Mouse (Mus musculus): ENCODE measurements at regions not wholly inside any gene's neighbourhood (a gene's known extent, or its start where the extent isn't known, plus 50 kb on each side); places are given as distances from the start of the nearest gene placed in this dataset.

GRCm38 (mm10) chr1:98268853-98269252 is 152.1 kb upstream of the Slco6d1 start:
- Histone ChIP-seq H3K9ac (no peak overlapping the region), H3K4me1 (no peaks in the 10 kb centered on the region), H3K4me3 (no peak overlapping the region), H3K9me3 (replicated peaks) (no peaks in the 10 kb centered on the region), H3K27ac (no peak overlapping the region), H3K27me3 (replicated peaks) (no peaks in the 10 kb centered on the region), H3K36me3 (no peaks in the 10 kb centered on the region), H3K4me2 (no peak overlapping the region)
- ATAC-seq, result no peak
- 60% methylated on average over 2 of the region's 2 CpGs for WGBS (ENCODE audit: insufficient replicate concordance)

- WGBS (ENCODE audit: insufficient replicate concordance), result 31% methylated on average over 1 of the region's 1 CpGs
These were observed 150.7 kb upstream of the Slco6d1 start for GRCm38 (mm10) chr1:98270212-98270611.

GRCm38 (mm10) chr1:98273966-98274616 is 146.8 kb upstream of the Slco6d1 start:
- Histone ChIP-seq H3K9ac (no peak overlapping the region), H3K4me1 (no peaks in the 10 kb centered on the region), H3K27ac (no peak overlapping the region), H3K4me3 (no peak overlapping the region), H3K4me2 (no peak overlapping the region), H3K9me3 (replicated peaks) (no peaks in the 10 kb centered on the region), H3K36me3 (no peaks in the 10 kb centered on the region), H3K27me3 (replicated peaks) (no peaks in the 10 kb centered on the region)
- WGBS (ENCODE audit: insufficient replicate concordance), result 32% methylated on average over 6 of the region's 6 CpGs
- ATAC-seq, result no peak

More at GRCm38 (mm10) chr1:98270212-98270611, 150.7 kb upstream of the Slco6d1 start:
- H3K9ac ChIP-seq, result no peak overlapping the region
- no peak overlapping the region for H3K4me2 ChIP-seq
- H3K4me3 ChIP-seq, result no peak overlapping the region
- no peaks in the 10 kb centered on the region for H3K36me3 ChIP-seq
- no peaks in the 10 kb centered on the region for H3K9me3 ChIP-seq (replicated peaks)
- no peaks in the 10 kb centered on the region for H3K4me1 ChIP-seq
- H3K27ac ChIP-seq, result no peak overlapping the region
- H3K27me3 ChIP-seq (replicated peaks), result no peaks in the 10 kb centered on the region
- ATAC-seq, result no peak

GRCm38 (mm10) chr1:98275524-98275923 is 145.4 kb upstream of the Slco6d1 start:
- H3K36me3 ChIP-seq, result no peaks in the 10 kb centered on the region
- 46% methylated on average over 1 of the region's 1 CpGs for WGBS (ENCODE audit: insufficient replicate concordance)

GRCm38 (mm10) chr1:98279446-98280048 is 141.4 kb upstream of the Slco6d1 start:
- ATAC-seq, result no peak
- H3K27ac ChIP-seq, result no peak overlapping the region
- H3K9me3 ChIP-seq (replicated peaks), result no peaks in the 10 kb centered on the region
- H3K27me3 ChIP-seq (replicated peaks), result no peaks in the 10 kb centered on the region
- H3K36me3 ChIP-seq, result no peaks in the 10 kb centered on the region
- H3K9ac ChIP-seq, result no peak overlapping the region
- no peaks in the 10 kb centered on the region for H3K4me1 ChIP-seq
- no peak overlapping the region for H3K4me2 ChIP-seq
- no peak overlapping the region for H3K4me3 ChIP-seq
- WGBS (ENCODE audit: insufficient replicate concordance), result 57% methylated on average over 2 of the region's 2 CpGs

More at GRCm38 (mm10) chr1:98275524-98275923, 145.4 kb upstream of the Slco6d1 start:
- no peak for ATAC-seq
- H3K27ac ChIP-seq, result no peak overlapping the region
- H3K27me3 ChIP-seq (replicated peaks), result no peaks in the 10 kb centered on the region
- no peak overlapping the region for H3K9ac ChIP-seq
- no peak overlapping the region for H3K4me2 ChIP-seq
- H3K4me3 ChIP-seq, result no peak overlapping the region
- H3K9me3 ChIP-seq (replicated peaks), result no peaks in the 10 kb centered on the region
- H3K4me1 ChIP-seq, result no peaks in the 10 kb centered on the region

GRCm38 (mm10) chr1:98280263-98281052 is 140.5 kb upstream of the Slco6d1 start:
- Histone ChIP-seq H3K4me1 (no peaks in the 10 kb centered on the region), H3K27ac (no peak overlapping the region), H3K36me3 (no peaks in the 10 kb centered on the region), H3K27me3 (replicated peaks) (no peaks in the 10 kb centered on the region), H3K9me3 (replicated peaks) (no peaks in the 10 kb centered on the region), H3K4me3 (no peak overlapping the region), H3K4me2 (no peak overlapping the region), H3K9ac (no peak overlapping the region)
- WGBS (ENCODE audit: insufficient replicate concordance), result 54% methylated on average over 9 of the region's 9 CpGs
- ATAC-seq, result no peak

GRCm38 (mm10) chr1:98281053-98281770 is 139.7 kb upstream of the Slco6d1 start:
- WGBS (ENCODE audit: insufficient replicate concordance), result 63% methylated on average over 2 of the region's 2 CpGs
- H3K4me2 ChIP-seq, result no peak overlapping the region
- H3K4me1 ChIP-seq, result no peaks in the 10 kb centered on the region
- no peaks in the 10 kb centered on the region for H3K36me3 ChIP-seq
- H3K27ac ChIP-seq, result no peak overlapping the region
- H3K27me3 ChIP-seq (replicated peaks), result no peaks in the 10 kb centered on the region
- H3K9ac ChIP-seq, result no peak overlapping the region
- ATAC-seq, result no peak
- H3K4me3 ChIP-seq, result no peak overlapping the region
- H3K9me3 ChIP-seq (replicated peaks), result no peaks in the 10 kb centered on the region

- H3K4me3 ChIP-seq, result no peak overlapping the region
- H3K4me2 ChIP-seq, result no peak overlapping the region
- no peak overlapping the region for H3K9ac ChIP-seq
- no peak for ATAC-seq
- no peaks in the 10 kb centered on the region for H3K9me3 ChIP-seq (replicated peaks)
- no peaks in the 10 kb centered on the region for H3K4me1 ChIP-seq
- no peaks in the 10 kb centered on the region for H3K36me3 ChIP-seq
- WGBS (ENCODE audit: insufficient replicate concordance), result 57% methylated on average over 2 of the region's 2 CpGs
- no peaks in the 10 kb centered on the region for H3K27me3 ChIP-seq (replicated peaks)
- no peak overlapping the region for H3K27ac ChIP-seq
These were observed 139.2 kb upstream of the Slco6d1 start for GRCm38 (mm10) chr1:98281771-98282149.

GRCm38 (mm10) chr1:98303166-98303565 is 117.8 kb upstream of the Slco6d1 start:
- Histone ChIP-seq H3K9ac (no peak overlapping the region), H3K4me2 (no peak overlapping the region), H3K4me3 (no peak overlapping the region), H3K4me1 (no peaks in the 10 kb centered on the region), H3K27ac (no peak overlapping the region), H3K27me3 (replicated peaks) (no peaks in the 10 kb centered on the region), H3K36me3 (no peaks in the 10 kb centered on the region), H3K9me3 (replicated peaks) (no peaks in the 10 kb centered on the region)
- 62% methylated on average over 2 of the region's 2 CpGs for WGBS (ENCODE audit: insufficient replicate concordance)
- no peak for ATAC-seq

GRCm38 (mm10) chr1:98306363-98306762 is 114.6 kb upstream of the Slco6d1 start:
- no peak overlapping the region for H3K4me3 ChIP-seq
- no peak overlapping the region for H3K27ac ChIP-seq
- H3K4me1 ChIP-seq, result no peaks in the 10 kb centered on the region
- ATAC-seq, result no peak
- no peak overlapping the region for H3K4me2 ChIP-seq
- no peaks in the 10 kb centered on the region for H3K9me3 ChIP-seq (replicated peaks)
- WGBS (ENCODE audit: insufficient replicate concordance), result 64% methylated on average over 1 of the region's 1 CpGs
- no peaks in the 10 kb centered on the region for H3K36me3 ChIP-seq
- H3K27me3 ChIP-seq (replicated peaks), result no peaks in the 10 kb centered on the region
- no peak overlapping the region for H3K9ac ChIP-seq

GRCm38 (mm10) chr1:98307519-98307918 is 113.4 kb upstream of the Slco6d1 start:
- no peaks in the 10 kb centered on the region for H3K4me1 ChIP-seq
- no peaks in the 10 kb centered on the region for H3K9me3 ChIP-seq (replicated peaks)
- no peaks in the 10 kb centered on the region for H3K36me3 ChIP-seq
- H3K27ac ChIP-seq, result no peak overlapping the region
- H3K9ac ChIP-seq, result no peak overlapping the region
- 79% methylated on average over 2 of the region's 2 CpGs for WGBS (ENCODE audit: insufficient replicate concordance)
- H3K4me2 ChIP-seq, result no peak overlapping the region
- H3K4me3 ChIP-seq, result no peak overlapping the region
- no peaks in the 10 kb centered on the region for H3K27me3 ChIP-seq (replicated peaks)
- ATAC-seq, result no peak

GRCm38 (mm10) chr1:98309894-98310293 is 111.0 kb upstream of the Slco6d1 start:
- H3K4me2 ChIP-seq, result no peak overlapping the region
- no peak overlapping the region for H3K27ac ChIP-seq
- no peak overlapping the region for H3K4me3 ChIP-seq
- peak; percentile 37; the same call in 1 of the 2 replicates for ATAC-seq
- WGBS (ENCODE audit: insufficient replicate concordance), result 13% methylated on average over 1 of the region's 1 CpGs
- H3K9ac ChIP-seq, result no peak overlapping the region
- no peaks in the 10 kb centered on the region for H3K4me1 ChIP-seq
- H3K36me3 ChIP-seq, result no peaks in the 10 kb centered on the region
- no peaks in the 10 kb centered on the region for H3K9me3 ChIP-seq (replicated peaks)
- H3K27me3 ChIP-seq (replicated peaks), result no peaks in the 10 kb centered on the region

Measured in liver, embryonic 12.5 days (tissue).